In the genomic region with DNA sequence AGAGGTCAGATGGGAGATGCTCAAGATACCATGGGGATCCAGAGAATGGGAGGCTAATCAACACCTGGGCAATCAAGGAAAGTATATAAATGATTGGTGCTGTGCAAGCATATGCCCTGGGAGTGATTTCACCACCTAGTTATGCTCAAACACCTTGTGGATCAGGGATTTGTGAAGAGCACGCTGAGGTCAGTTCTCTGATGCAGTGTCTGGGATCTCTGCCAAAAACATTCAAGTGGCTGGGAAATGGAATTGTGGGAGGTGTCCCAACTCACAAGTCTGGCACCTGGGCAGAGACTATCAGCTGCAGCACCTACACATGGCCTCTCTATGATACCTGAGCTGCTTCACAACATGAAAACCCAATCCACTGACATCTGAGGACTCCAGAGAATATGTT, we compare ENCODE assay signal across 9 mouse cellular contexts.
DNase-seq lines count a peak whose midpoint lies in the region; ATAC-seq lines count a peak whose summit lies in the region.
"Had no signal": no experiment of that assay in that cellular context is flagged by ENCODE, and none has a peak within 500 bp of the region (broad histone marks: within the 10 kb centered on the region; RNA-seq: fewer than 3 reads in every experiment).

No protein-coding gene starts in this region.

- no peaks in the 10 kb centered on the region for H3K36me3 ChIP-seq in heart, embryonic 12.5 days
- H3K36me3 ChIP-seq in limb, embryonic 13.5 days, result no peaks in the 10 kb centered on the region
- H3K36me3 ChIP-seq: forebrain, embryonic 15.5 days had no signal

- H3K9ac ChIP-seq in heart, embryonic 12.5 days, result no peak overlapping the region
- H3K9ac ChIP-seq in limb, embryonic 13.5 days, result no peak overlapping the region
- H3K9ac ChIP-seq: forebrain, embryonic 15.5 days had no signal

- H3K27me3 ChIP-seq in heart, embryonic 12.5 days (replicated peaks), result no peaks in the 10 kb centered on the region
- no peaks in the 10 kb centered on the region for H3K27me3 ChIP-seq in limb, embryonic 13.5 days
- H3K27me3 ChIP-seq: forebrain, embryonic 15.5 days had no signal

- 12% methylated on average over 1 of the region's 1 CpGs for WGBS in heart, embryonic 12.5 days
- WGBS in limb, embryonic 13.5 days, result 37% methylated on average over 1 of the region's 1 CpGs

- ATAC-seq in heart, embryonic 12.5 days (ENCODE audit: insufficient number of reproducible peaks, low FRiP score), result peak; percentile 73
- peak; percentile 51; the same call in 1 of the 2 replicates for ATAC-seq in limb, embryonic 13.5 days (ENCODE audit: low FRiP score, low read depth)
- ATAC-seq in frontal cortex, adult (ENCODE audit: low TSS enrichment), result no peak
- ATAC-seq: forebrain, embryonic 15.5 days had no signal

- H3K27ac ChIP-seq in heart, embryonic 12.5 days (ENCODE audit: poor library complexity, severe bottlenecking), result 0 out of 2 replicates have a peak overlapping the region, but pooled peaks have one; percentile 34
- H3K27ac ChIP-seq in limb, embryonic 13.5 days, result no peak overlapping the region
- H3K27ac ChIP-seq: forebrain, embryonic 15.5 days had no signal

- no peak overlapping the region for H3K4me2 ChIP-seq in heart, embryonic 12.5 days
- no peak overlapping the region for H3K4me2 ChIP-seq in limb, embryonic 13.5 days (replicated peaks)
- H3K4me2 ChIP-seq: forebrain, embryonic 15.5 days had no signal

- no peak overlapping the region for H3K4me3 ChIP-seq in heart, embryonic 12.5 days
- no peak overlapping the region for H3K4me3 ChIP-seq in limb, embryonic 13.5 days
- H3K4me3 ChIP-seq: forebrain, embryonic 15.5 days had no signal

- H3K4me1 ChIP-seq in heart, embryonic 12.5 days (replicated peaks), result peaks cover 8% of the 10 kb centered on the region
- peaks cover 11% of the 10 kb centered on the region; the same call in 1 of the 2 replicates for H3K4me1 ChIP-seq in limb, embryonic 13.5 days
- H3K4me1 ChIP-seq: forebrain, embryonic 15.5 days had no signal

- DNase-seq in cerebellum, postnatal 14 days, result peak; percentile 13 to 15
- DNase-seq in cerebellum, adult 8-10 months, result no peak
- peak; percentile 56 for DNase-seq in 3T3-L1 (ENCODE audit: low read depth, low spot score)
- no peak for DNase-seq in gastrocnemius, adult 8-10 months (ENCODE audit: low spot score in 2 of 2)
- no peak for DNase-seq in gastrocnemius, postnatal 4 days (ENCODE audit: low spot score in 2 of 2)

- no peaks in the 10 kb centered on the region for H3K9me3 ChIP-seq in heart, embryonic 12.5 days (replicated peaks)
- H3K9me3 ChIP-seq in limb, embryonic 13.5 days, result no peaks in the 10 kb centered on the region
- H3K9me3 ChIP-seq: forebrain, embryonic 15.5 days had no signal

Comparison
In these comparisons a context has a peak if more than half of its experiments do, and no peak if none do; other contexts are left out.
1. DNase-seq: peak in cerebellum, postnatal 14 days (2 of 2) and 3T3-L1 (single experiment); none in cerebellum, adult 8-10 months (single experiment), gastrocnemius, adult 8-10 months (0 of 2) and gastrocnemius, postnatal 4 days (0 of 2).